Mouse (Mus musculus): ENCODE results near the gene Stra6. TPM values are rescaled to one million over a fixed set of nuclear protein-coding genes. Genes with fewer than 3 reads are reported as not detected.

Stra6 gene
- polyA plus RNA-seq (2014; fragmentation: Nextera tagmentation; extraction: Ambion mirVana): 38.0 and 44.8 TPM in 2 replicates

DNA sequence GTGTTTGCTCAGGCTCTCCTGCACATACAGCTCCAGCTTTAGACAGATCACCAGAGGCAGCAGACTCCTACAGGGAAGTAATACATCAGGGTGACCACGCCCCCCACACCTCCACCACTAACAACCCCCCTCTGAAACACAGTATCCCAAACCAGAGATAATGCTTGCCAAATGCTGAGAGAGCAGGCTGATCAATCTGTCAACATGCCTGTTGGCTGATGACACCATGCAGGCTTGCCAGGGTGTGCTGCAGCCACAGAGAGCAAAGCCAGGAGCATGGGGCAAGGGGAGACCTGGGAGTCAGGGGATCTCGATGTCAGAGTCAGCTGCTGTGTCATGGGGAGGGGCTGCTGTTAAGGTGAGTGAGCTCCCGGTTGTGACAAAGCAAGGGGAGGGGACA is at the start of gene Stra6:
TSS of gene Stra6 (plus strand) at position 258 of the 400 bp plus-strand sequence.
- H3K27ac ChIP-seq (replicated peaks; ENCODE audit: low read depth, low read length): no peak within 1 kb of the TSS
- WGBS: 29% methylated on average over 3 of the region's 3 CpGs

DNA sequence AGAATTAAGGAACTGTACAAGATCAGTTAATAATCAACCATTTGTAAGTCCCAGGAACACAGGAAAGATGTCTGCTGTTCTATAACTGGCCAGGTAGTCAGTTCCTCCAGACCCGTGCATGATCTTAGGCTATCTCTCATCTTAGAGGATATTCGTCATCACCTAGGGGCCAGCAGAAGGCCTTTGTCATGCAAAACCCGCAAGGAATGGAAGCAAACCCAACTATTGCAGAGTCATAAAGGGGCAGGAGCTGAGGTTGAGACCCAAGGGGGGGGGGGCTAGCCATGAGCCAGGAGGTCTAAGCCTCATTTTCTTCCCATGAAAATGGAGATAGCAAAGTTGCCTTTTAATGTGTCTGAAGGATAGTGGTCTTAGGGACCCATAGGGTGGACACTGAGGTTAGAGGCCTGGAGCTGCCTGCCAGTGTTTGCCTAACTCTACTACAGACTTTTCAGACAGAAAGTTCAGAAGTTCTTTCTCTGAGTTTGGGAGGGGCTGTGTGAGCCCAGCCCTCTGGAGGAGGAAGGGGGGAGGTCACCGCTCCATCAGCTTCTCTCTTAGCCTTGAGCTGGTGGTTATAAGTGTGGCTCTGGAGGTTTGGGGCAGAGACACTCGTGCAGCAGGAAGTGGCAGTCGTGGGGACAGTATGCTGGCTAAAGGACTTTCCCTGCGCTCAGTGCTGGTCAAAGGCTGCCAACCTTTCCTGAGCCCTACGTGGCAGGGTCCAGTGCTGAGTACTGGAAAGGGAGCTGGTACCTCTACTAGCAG is 49.0 kb upstream of the Stra6 start:
- Histone ChIP-seq H3K36me3 (replicated peaks; ENCODE audit: control insufficient read depth, insufficient read depth, low read depth, low read length) (no peaks in the 10 kb centered on the region), H3K4me2 (ENCODE audit: low read depth, low read length) (no peak overlapping the region), H3K9ac (replicated peaks; ENCODE audit: low read length) (no peak overlapping the region), H3K27ac (replicated peaks; ENCODE audit: low read depth, low read length) (no peak overlapping the region), H3K9me3 (replicated peaks; ENCODE audit: control insufficient read depth, low read length) (no peaks in the 10 kb centered on the region), H3K4me1 (ENCODE audit: control insufficient read depth, insufficient read depth, low read length) (no peaks in the 10 kb centered on the region), H3K4me3 (ENCODE audit: low read depth, low read length) (no peak overlapping the region), H3K27me3 (ENCODE audit: control insufficient read depth, insufficient read depth, low read length) (no peaks in the 10 kb centered on the region)
- WGBS: 67% methylated on average over 8 of the region's 8 CpGs
- ATAC-seq (replicated peaks; ENCODE audit: insufficient number of reproducible peaks, low FRiP score, low TSS enrichment, low read depth): no peak
- no peak for DNase-seq (ENCODE audit: low spot score)

More for the DNA sequence above, at the start of gene Stra6:
- no peaks in the 10 kb centered on the region; the same call in 1 of the 2 replicates for H3K27me3 ChIP-seq (ENCODE audit: control insufficient read depth, insufficient read depth, low read length)
- H3K4me2 ChIP-seq (ENCODE audit: low read depth, low read length): no peak within 1 kb of the TSS
- no peak within 1 kb of the TSS for H3K4me3 ChIP-seq (ENCODE audit: low read depth, low read length)
- no peaks in the 10 kb centered on the region for H3K36me3 ChIP-seq (replicated peaks; ENCODE audit: control insufficient read depth, insufficient read depth, low read depth, low read length)
- no peak for ATAC-seq (replicated peaks; ENCODE audit: insufficient number of reproducible peaks, low FRiP score, low TSS enrichment, low read depth)
- no peaks in the 10 kb centered on the region for H3K4me1 ChIP-seq (ENCODE audit: control insufficient read depth, insufficient read depth, low read length)
- no peak for DNase-seq (ENCODE audit: low spot score)
- no peaks in the 10 kb centered on the region for H3K9me3 ChIP-seq (replicated peaks; ENCODE audit: control insufficient read depth, low read length)
- H3K9ac ChIP-seq (replicated peaks; ENCODE audit: low read length): no peak within 1 kb of the TSS

DNA sequence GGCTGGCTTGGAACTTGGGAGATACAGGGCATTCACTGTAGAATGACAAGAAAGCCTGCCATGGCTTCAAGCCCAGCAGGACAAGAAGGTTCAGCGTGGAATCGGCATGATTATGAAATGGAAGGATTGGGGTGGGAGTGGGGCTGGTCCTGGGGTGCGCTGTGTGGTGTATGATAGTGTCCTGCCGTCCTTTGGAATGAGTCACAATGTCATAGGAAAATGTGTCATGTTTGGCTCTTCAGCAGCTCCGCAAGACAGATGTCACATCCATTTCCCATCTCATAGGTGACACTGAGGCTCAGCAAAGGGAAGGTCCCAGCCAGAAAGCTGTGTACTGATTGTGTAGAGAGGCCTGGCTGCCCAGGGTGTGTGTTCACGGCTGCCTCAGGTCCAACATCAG is 47.7 kb upstream of the Stra6 start:
- 85% methylated on average over 6 of the region's 6 CpGs for WGBS
- Histone ChIP-seq H3K4me1 (ENCODE audit: control insufficient read depth, insufficient read depth, low read length) (no peaks in the 10 kb centered on the region), H3K9ac (replicated peaks; ENCODE audit: low read length) (no peak overlapping the region), H3K36me3 (replicated peaks; ENCODE audit: control insufficient read depth, insufficient read depth, low read depth, low read length) (no peaks in the 10 kb centered on the region), H3K4me2 (ENCODE audit: low read depth, low read length) (no peak overlapping the region), H3K27ac (replicated peaks; ENCODE audit: low read depth, low read length) (no peak overlapping the region), H3K9me3 (replicated peaks; ENCODE audit: control insufficient read depth, low read length) (no peaks in the 10 kb centered on the region), H3K4me3 (ENCODE audit: low read depth, low read length) (no peak overlapping the region), H3K27me3 (ENCODE audit: control insufficient read depth, insufficient read depth, low read length) (no peaks in the 10 kb centered on the region)
- DNase-seq (ENCODE audit: low spot score): no peak
- ATAC-seq (replicated peaks; ENCODE audit: insufficient number of reproducible peaks, low FRiP score, low TSS enrichment, low read depth): no peak

DNA sequence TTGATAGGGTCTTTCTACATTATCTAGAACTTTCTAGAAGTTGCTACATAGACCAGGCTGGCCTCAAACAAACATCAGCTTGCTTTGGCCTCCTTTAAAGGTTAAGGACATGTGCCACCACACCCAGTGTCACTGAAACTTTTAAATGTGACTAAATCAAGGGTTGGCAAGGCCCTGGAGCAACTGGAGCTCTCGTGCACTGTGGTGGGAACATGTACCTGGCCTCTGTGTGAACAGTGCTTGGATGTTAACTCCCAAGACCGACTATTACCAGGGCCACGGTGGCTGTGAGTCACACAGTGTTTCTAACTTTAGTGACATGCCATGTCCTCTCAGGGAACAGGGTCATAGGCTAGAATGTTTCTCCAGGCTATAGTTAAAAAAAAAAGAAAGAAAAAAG is 46.6 kb upstream of the Stra6 start:
- Histone ChIP-seq H3K4me1 (ENCODE audit: control insufficient read depth, insufficient read depth, low read length) (no peaks in the 10 kb centered on the region), H3K27ac (replicated peaks; ENCODE audit: low read depth, low read length) (no peak overlapping the region), H3K4me2 (ENCODE audit: low read depth, low read length) (no peak overlapping the region), H3K36me3 (replicated peaks; ENCODE audit: control insufficient read depth, insufficient read depth, low read depth, low read length) (no peaks in the 10 kb centered on the region), H3K4me3 (ENCODE audit: low read depth, low read length) (no peak overlapping the region), H3K9ac (replicated peaks; ENCODE audit: low read length) (no peak overlapping the region), H3K27me3 (ENCODE audit: control insufficient read depth, insufficient read depth, low read length) (no peaks in the 10 kb centered on the region), H3K9me3 (replicated peaks; ENCODE audit: control insufficient read depth, low read length) (no peaks in the 10 kb centered on the region)
- no peak for DNase-seq (ENCODE audit: low spot score)
- WGBS: 73% methylated on average over 3 of the region's 3 CpGs
- no peak for ATAC-seq (replicated peaks; ENCODE audit: insufficient number of reproducible peaks, low FRiP score, low TSS enrichment, low read depth)

DNA sequence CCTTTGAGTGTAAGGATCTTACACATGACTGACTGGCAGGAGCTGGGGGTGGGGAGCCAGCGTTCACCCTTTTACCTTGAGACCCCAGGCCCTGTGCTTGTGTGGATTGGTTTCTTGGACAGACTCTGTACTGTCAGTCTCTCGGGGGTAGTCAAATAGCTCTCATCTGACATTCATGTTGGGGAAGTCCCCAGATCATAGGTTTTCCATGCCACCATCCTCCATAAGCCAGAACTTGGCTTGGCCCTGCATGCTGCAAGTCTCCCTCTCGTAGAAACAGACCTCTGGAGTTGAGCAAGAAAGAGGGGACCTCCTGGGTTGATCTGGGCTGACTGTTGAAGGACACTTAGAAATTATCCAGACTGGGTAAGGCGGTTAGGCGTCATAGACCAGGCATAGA is 45.2 kb upstream of the Stra6 start:
- WGBS: 91% methylated on average over 5 of the region's 5 CpGs
- no peak overlapping the region for H3K4me3 ChIP-seq (ENCODE audit: low read depth, low read length)
- ATAC-seq (replicated peaks; ENCODE audit: insufficient number of reproducible peaks, low FRiP score, low TSS enrichment, low read depth): no peak
- no peaks in the 10 kb centered on the region for H3K4me1 ChIP-seq (ENCODE audit: control insufficient read depth, insufficient read depth, low read length)
- no peak for DNase-seq (ENCODE audit: low spot score)
- H3K36me3 ChIP-seq (replicated peaks; ENCODE audit: control insufficient read depth, insufficient read depth, low read depth, low read length): no peaks in the 10 kb centered on the region
- no peaks in the 10 kb centered on the region for H3K27me3 ChIP-seq (ENCODE audit: control insufficient read depth, insufficient read depth, low read length)
- no peak overlapping the region for H3K4me2 ChIP-seq (ENCODE audit: low read depth, low read length)
- no peak overlapping the region for H3K9ac ChIP-seq (replicated peaks; ENCODE audit: low read length)
- H3K27ac ChIP-seq (replicated peaks; ENCODE audit: low read depth, low read length): no peak overlapping the region
- no peaks in the 10 kb centered on the region for H3K9me3 ChIP-seq (replicated peaks; ENCODE audit: control insufficient read depth, low read length)

DNA sequence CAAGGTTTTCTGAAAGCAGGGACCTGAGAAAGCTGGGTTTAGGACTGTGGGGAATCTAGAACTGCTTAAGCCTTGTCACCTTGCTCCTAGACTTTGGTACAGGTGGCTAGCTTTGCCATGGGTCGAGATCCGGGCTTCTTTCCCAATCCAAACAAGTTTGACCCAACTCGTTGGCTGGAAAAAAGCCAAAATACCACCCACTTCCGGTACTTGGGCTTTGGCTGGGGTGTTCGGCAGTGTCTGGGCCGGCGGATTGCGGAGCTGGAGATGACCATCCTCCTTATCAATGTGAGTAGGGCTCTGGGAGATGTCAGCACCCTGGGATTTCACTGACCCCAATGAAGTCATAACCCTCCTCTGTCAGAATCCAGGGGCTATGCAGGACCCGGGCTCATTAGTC is 37.6 kb upstream of the Stra6 start:
- no peak for ATAC-seq (replicated peaks; ENCODE audit: insufficient number of reproducible peaks, low FRiP score, low TSS enrichment, low read depth)
- Histone ChIP-seq H3K4me3 (ENCODE audit: low read depth, low read length) (no peak overlapping the region), H3K27ac (replicated peaks; ENCODE audit: low read depth, low read length) (no peak overlapping the region), H3K9me3 (replicated peaks; ENCODE audit: control insufficient read depth, low read length) (no peaks in the 10 kb centered on the region), H3K27me3 (ENCODE audit: control insufficient read depth, insufficient read depth, low read length) (no peaks in the 10 kb centered on the region), H3K4me1 (ENCODE audit: control insufficient read depth, insufficient read depth, low read length) (no peaks in the 10 kb centered on the region), H3K9ac (replicated peaks; ENCODE audit: low read length) (no peak overlapping the region), H3K4me2 (ENCODE audit: low read depth, low read length) (no peak overlapping the region), H3K36me3 (replicated peaks; ENCODE audit: control insufficient read depth, insufficient read depth, low read depth, low read length) (no peaks in the 10 kb centered on the region)
- 92% methylated on average over 9 of the region's 9 CpGs for WGBS
- DNase-seq (ENCODE audit: low spot score): no peak

DNA sequence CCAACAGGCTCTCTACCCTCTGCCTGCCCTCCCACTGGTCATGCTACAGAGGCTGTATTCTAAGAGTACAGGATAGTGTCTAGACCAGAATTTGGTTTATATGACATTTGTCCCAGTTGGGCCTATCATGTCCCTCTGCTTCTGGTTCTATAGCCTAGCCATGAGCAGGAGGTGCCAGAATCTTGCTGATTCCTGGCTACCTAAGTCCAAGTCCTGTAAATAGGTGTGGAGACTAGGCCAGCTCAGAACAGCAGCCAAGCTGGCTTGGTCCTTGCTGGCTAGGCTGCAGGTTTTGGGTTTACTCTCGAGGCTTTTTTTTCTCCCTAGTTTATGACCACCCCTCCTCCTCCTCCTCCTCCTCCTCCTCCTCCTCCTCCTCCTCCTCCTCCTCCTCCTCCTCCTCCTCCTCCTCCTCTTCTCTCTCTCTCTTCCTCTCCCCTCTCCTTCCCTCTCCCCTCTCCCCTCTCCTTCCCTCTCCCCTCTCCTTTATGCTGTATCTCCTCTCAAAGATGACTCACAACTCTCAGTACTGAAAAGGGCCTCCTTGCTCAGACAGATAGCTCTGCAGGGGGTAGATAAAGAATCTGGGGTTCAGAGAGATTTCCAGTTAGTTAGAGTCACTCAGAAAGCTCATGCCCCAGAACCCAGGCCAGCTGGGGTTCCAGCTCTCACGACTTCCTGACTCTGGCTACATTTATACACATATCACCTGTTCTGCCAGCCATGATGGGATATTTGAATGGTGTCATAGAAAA is 36.0 kb upstream of the Stra6 start:
- no peak overlapping the region for H3K27ac ChIP-seq (replicated peaks; ENCODE audit: low read depth, low read length)
- no peak overlapping the region for H3K4me2 ChIP-seq (ENCODE audit: low read depth, low read length)
- no peaks in the 10 kb centered on the region for H3K4me1 ChIP-seq (ENCODE audit: control insufficient read depth, insufficient read depth, low read length)
- no peak for ATAC-seq (replicated peaks; ENCODE audit: insufficient number of reproducible peaks, low FRiP score, low TSS enrichment, low read depth)
- no peaks in the 10 kb centered on the region for H3K27me3 ChIP-seq (ENCODE audit: control insufficient read depth, insufficient read depth, low read length)
- WGBS: 45% methylated on average over 2 of the region's 2 CpGs
- DNase-seq (ENCODE audit: low spot score): no peak
- no peak overlapping the region for H3K4me3 ChIP-seq (ENCODE audit: low read depth, low read length)
- no peaks in the 10 kb centered on the region for H3K36me3 ChIP-seq (replicated peaks; ENCODE audit: control insufficient read depth, insufficient read depth, low read depth, low read length)
- H3K9me3 ChIP-seq (replicated peaks; ENCODE audit: control insufficient read depth, low read length): no peaks in the 10 kb centered on the region
- no peak overlapping the region for H3K9ac ChIP-seq (replicated peaks; ENCODE audit: low read length)

DNA sequence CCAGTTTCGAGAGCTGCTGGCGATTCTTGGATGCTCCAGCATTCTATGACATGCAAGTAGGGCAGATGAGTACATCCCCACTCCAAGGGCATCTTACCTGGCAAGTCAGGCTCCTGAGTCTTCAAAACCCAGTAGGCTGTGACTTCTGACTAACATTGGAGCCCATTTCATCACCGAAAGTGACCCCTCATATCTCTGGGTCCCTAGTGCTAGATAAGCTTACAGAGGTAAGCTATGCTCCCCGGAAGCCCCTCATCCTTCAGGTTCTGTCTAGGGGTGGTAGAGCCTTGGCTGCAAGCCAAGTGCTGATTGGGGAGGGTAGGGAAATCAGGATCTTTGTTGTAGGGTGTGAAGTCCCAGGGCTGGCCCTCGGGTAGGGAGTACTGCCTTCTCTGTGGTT is 34.7 kb upstream of the Stra6 start:
- Histone ChIP-seq H3K27ac (replicated peaks; ENCODE audit: low read depth, low read length) (no peak overlapping the region), H3K27me3 (ENCODE audit: control insufficient read depth, insufficient read depth, low read length) (no peaks in the 10 kb centered on the region), H3K9me3 (replicated peaks; ENCODE audit: control insufficient read depth, low read length) (no peaks in the 10 kb centered on the region), H3K4me2 (ENCODE audit: low read depth, low read length) (no peak overlapping the region), H3K4me3 (ENCODE audit: low read depth, low read length) (no peak overlapping the region), H3K36me3 (replicated peaks; ENCODE audit: control insufficient read depth, insufficient read depth, low read depth, low read length) (no peaks in the 10 kb centered on the region), H3K4me1 (ENCODE audit: control insufficient read depth, insufficient read depth, low read length) (no peaks in the 10 kb centered on the region), H3K9ac (replicated peaks; ENCODE audit: low read length) (no peak overlapping the region)
- DNase-seq (ENCODE audit: low spot score): no peak
- ATAC-seq (replicated peaks; ENCODE audit: insufficient number of reproducible peaks, low FRiP score, low TSS enrichment, low read depth): no peak
- 79% methylated on average over 5 of the region's 5 CpGs for WGBS

Measured in embryonic facial prominence, embryonic 11.5 days (tissue).